Mouse (Mus musculus): ENCODE measurements around the gene Stx8.

Gene Stx8

GRCm38 (mm10) chr11:68239756-68240155, 273.8 kb downstream of the Stx8 start:
- DNase-seq, result no peak

DNA sequence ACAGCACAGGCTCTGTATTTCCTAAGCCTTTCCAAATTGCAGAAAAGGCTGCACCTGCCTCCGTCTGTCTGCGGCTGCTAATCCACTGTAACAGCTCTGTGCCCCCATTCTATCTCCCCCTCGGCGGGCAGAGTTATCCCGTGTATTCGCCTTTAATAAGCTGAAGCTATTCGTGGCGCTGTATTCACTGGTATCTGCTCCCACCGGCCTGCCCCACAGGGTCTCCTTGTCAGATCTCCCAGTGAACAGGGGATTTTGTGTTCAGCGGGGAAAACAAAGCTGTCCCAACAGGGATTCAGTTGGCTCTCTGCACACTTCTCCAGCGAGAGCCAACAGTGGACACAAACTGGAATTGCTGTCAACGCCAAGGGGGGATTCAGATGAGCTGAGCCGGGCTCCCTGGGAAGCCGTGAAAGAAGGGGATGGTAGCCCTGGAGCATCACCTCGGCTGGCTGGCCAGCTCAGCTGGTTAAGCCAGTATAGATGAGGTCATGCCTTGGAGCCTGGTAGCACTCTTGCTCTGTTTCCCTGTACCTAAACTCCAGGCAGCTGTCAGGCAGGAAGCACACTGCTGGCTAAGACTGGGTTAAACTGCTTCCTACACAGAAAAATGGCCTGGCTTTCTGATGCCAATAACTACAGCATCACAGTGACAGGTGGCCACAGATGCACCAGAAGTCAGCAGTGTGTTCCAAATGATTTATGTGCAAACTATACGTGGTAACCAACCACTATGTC, 278.4 kb downstream of the Stx8 start:
- DNase-seq, result no peak

GRCm38 (mm10) chr11:68244992-68245261, 278.9 kb downstream of the Stx8 start:
- no peak for DNase-seq

DNA sequence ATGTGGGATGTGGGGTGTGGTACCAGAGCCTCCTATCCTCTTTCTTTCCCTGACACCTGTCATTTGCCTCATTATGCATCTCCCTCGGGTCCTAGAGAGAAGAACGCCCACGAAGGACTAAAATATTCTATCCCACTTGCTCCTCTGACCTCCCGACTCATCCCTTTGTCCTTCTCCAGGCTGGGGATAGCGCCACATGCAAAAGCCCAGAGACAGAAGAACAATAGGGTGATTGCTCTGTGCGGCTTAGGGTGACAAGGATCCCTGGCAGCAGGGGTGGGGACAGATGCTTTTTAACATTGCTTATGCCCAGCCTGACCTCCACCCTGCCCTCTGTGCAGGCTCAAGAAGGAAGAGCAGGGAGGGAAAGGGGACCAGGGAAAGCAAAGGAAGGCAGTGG, 281.9 kb downstream of the Stx8 start:
- DNase-seq, result no peak

GRCm38 (mm10) chr11:68250106-68250505, 284.1 kb downstream of the Stx8 start:
- DNase-seq, result no peak

DNA sequence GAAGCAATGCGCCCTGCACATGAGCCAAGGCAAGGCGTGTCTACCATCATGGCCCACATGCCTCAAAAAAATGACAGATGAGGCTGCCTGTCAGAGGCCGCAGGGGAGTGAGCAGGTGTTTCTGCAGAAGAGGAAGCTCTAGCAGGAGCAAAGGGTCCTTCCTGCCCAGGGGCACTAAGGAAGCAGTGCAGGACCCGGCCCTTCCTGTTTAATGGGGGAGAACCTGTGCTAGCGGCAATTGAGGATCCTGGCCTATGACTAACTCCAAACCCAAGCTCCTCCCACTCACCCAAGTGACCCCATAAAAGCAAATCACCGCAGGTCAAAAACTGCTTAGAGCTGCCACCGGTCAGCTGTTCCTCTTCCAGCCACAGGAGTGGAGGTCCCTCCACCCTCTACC, 287.5 kb downstream of the Stx8 start:
- DNase-seq, result no peak
